Mouse (Mus musculus): ENCODE results near the gene Fdx1l. TPM values are rescaled to one million over a fixed set of nuclear protein-coding genes. Genes with fewer than 3 reads are reported as not detected.
A peak's percentile ranks its signal among the peaks of the same experiment; 100 is the strongest.

Gene Fdx1l
- polyA plus RNA-seq, 1 experiment from 2014 or later = 39.4 TPM

GRCm38 (mm10) chr9:21033136-21033535, 40.3 kb downstream of the Fdx1l start:
- under 1% methylated on average over 34 of the region's 34 CpGs for WGBS
- TF ChIP-seq CTCF (IDR thresholded peaks at IDR 0.05; ENCODE audit: low read depth) = no peak
- TF ChIP-seq EP300 (optimal IDR thresholded peaks at IDR 0.05) = no peak
- Histone ChIP-seq H3K4me1 (replicated peaks; ENCODE audit: control insufficient read depth, insufficient read depth) (0 out of 2 replicates have a peak, but pooled peaks cover 3% of the 10 kb centered on the region), H3K27me3 (ENCODE audit: control insufficient read depth, insufficient read depth, low read length) (peaks cover 32% of the 10 kb centered on the region), H3K4me2 (replicated peaks; ENCODE audit: low read depth) (peak overlapping the region; percentile 95), H3K9ac (ENCODE audit: low read length) (peak overlapping the region; percentile 55), H3K36me3 (ENCODE audit: control insufficient read depth, insufficient read depth, low read length) (no peaks in the 10 kb centered on the region), H3K9me3 (ENCODE audit: control insufficient read depth, low read length) (no peaks in the 10 kb centered on the region), H3K4me3 (ENCODE audit: low read depth, low read length) (peak overlapping the region; percentile 52), H3K27ac (replicated peaks) (no peak overlapping the region)
- ATAC-seq (ENCODE audit: low FRiP score, low TSS enrichment) (peak; percentile 77), DNase-seq (ENCODE audit: low spot score) (peak; percentile 93)

GRCm38 (mm10) chr9:21032491-21032890, 40.9 kb downstream of the Fdx1l start:
- H3K9ac ChIP-seq (ENCODE audit: low read length) = no peak overlapping the region
- no peaks in the 10 kb centered on the region for H3K9me3 ChIP-seq (ENCODE audit: control insufficient read depth, low read length)
- DNase-seq (ENCODE audit: low spot score) (no peak), ATAC-seq (ENCODE audit: low FRiP score, low TSS enrichment) (no peak)
- no peak overlapping the region for H3K27ac ChIP-seq (replicated peaks)
- H3K4me1 ChIP-seq (replicated peaks; ENCODE audit: control insufficient read depth, insufficient read depth) = 0 out of 2 replicates have a peak, but pooled peaks cover 3% of the 10 kb centered on the region
- peaks cover 28% of the 10 kb centered on the region for H3K27me3 ChIP-seq (ENCODE audit: control insufficient read depth, insufficient read depth, low read length)
- 5% methylated on average over 7 of the region's 7 CpGs for WGBS
- TF ChIP-seq EP300 (optimal IDR thresholded peaks at IDR 0.05) (no peak), CTCF (IDR thresholded peaks at IDR 0.05; ENCODE audit: low read depth) (no peak)
- no peaks in the 10 kb centered on the region for H3K36me3 ChIP-seq (ENCODE audit: control insufficient read depth, insufficient read depth, low read length)
- H3K4me3 ChIP-seq (ENCODE audit: low read depth, low read length) = peak overlapping the region; percentile 52
- H3K4me2 ChIP-seq (replicated peaks; ENCODE audit: low read depth) = peak overlapping the region; percentile 95

DNA sequence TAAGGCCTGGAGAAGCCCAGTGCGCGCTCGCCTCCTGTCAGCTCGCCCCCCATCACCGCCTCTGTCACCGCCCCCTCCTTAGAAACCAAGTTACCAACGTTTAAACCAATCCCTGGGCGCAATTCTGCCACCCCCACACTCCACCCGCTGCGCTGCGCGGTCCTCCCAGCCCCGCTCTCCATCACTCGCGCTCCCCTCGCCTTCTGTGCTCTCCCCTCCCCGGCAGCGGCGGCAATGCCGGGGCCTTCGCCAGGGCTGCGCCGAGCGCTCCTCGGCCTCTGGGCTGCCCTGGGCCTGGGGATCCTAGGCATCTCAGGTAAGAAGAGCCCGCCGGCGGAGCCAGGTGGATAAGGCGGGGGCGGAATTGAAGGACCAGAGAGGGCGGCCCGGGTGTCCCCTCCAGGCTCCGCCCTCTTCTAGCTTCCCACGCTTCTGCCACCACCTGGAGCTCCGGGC, 41.5 kb downstream of the Fdx1l start, which contains the start of gene Icam5:
Gene Icam5, plus strand, starts transcription at position 178 of the 456 bp plus-strand sequence.
- peak; percentile 32 for DNase-seq (ENCODE audit: low spot score)
- Histone ChIP-seq H3K27me3 (ENCODE audit: control insufficient read depth, insufficient read depth, low read length) (peaks cover 25% of the 10 kb centered on the region), H3K4me2 (replicated peaks; ENCODE audit: low read depth) (peak within 1 kb of the TSS; percentile 95), H3K36me3 (ENCODE audit: control insufficient read depth, insufficient read depth, low read length) (no peaks in the 10 kb centered on the region), H3K4me1 (replicated peaks; ENCODE audit: control insufficient read depth, insufficient read depth) (0 out of 2 replicates have a peak, but pooled peaks cover 3% of the 10 kb centered on the region), H3K4me3 (ENCODE audit: low read depth, low read length) (peak within 1 kb of the TSS; percentile 52), H3K9ac (ENCODE audit: low read length) (peak within 1 kb of the TSS; percentile 55), H3K9me3 (ENCODE audit: control insufficient read depth, low read length) (no peaks in the 10 kb centered on the region), H3K27ac (replicated peaks) (peak within 1 kb of the TSS; percentile 53; the same call in 1 of the 2 replicates)
- no peak for ATAC-seq (ENCODE audit: low FRiP score, low TSS enrichment)
- TF ChIP-seq EP300 (optimal IDR thresholded peaks at IDR 0.05) (no peak), CTCF (IDR thresholded peaks at IDR 0.05; ENCODE audit: low read depth) (no peak)
- WGBS = under 1% methylated on average over 31 of the region's 35 CpGs

DNA sequence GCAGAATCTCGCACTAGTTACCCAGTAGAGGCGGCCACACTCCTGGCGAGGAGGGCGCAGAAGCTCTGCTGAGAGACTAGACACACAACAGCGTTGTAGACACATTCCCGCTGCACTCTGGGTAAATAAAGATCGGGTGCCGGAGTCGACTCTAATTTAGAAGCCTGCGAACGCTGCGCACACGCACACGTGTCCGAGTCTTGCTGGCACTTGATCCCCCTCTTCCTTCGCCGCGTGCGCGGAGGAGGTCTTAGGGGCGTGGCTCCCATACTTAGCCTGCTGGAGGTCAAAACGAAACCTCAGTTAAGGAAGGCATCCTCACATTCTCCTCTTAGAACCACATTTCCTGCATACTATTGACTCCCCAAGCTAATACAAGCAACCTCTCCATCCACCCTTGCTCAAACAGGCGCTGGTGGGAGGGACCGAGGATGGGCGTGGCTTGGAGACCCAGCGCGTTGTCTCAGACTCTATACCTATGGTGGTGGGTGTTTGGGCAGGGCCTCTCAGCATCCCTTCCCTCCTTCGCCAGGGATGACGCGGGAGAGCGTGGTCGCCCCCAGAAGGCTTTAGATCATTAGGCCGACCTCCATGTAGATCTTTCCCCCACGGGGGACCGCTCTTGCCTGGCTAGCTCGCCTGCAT, 42.0 kb downstream of the Fdx1l start:
- Histone ChIP-seq H3K4me1 (replicated peaks; ENCODE audit: control insufficient read depth, insufficient read depth) (0 out of 2 replicates have a peak, but pooled peaks cover 3% of the 10 kb centered on the region), H3K36me3 (ENCODE audit: control insufficient read depth, insufficient read depth, low read length) (no peaks in the 10 kb centered on the region), H3K9me3 (ENCODE audit: control insufficient read depth, low read length) (no peaks in the 10 kb centered on the region), H3K27ac (replicated peaks) (peak overlapping the region; percentile 53; the same call in 1 of the 2 replicates), H3K9ac (ENCODE audit: low read length) (peak overlapping the region; percentile 9), H3K27me3 (ENCODE audit: control insufficient read depth, insufficient read depth, low read length) (peaks cover 19% of the 10 kb centered on the region), H3K4me3 (ENCODE audit: low read depth, low read length) (peak overlapping the region; percentile 52), H3K4me2 (replicated peaks; ENCODE audit: low read depth) (peak overlapping the region; percentile 86)
- ATAC-seq (ENCODE audit: low FRiP score, low TSS enrichment) = peak; percentile 10; the same call in 1 of the 2 replicates
- WGBS = under 1% methylated on average over 35 of the region's 36 CpGs
- no peak for TF ChIP-seq EP300 (optimal IDR thresholded peaks at IDR 0.05)
- no peak for TF ChIP-seq CTCF (IDR thresholded peaks at IDR 0.05; ENCODE audit: low read depth)
- peak; percentile 46 for DNase-seq (ENCODE audit: low spot score)

GRCm38 (mm10) chr9:21030781-21031250, 42.6 kb downstream of the Fdx1l start:
- Histone ChIP-seq H3K4me3 (ENCODE audit: low read depth, low read length) (peak overlapping the region; percentile 52), H3K27me3 (ENCODE audit: control insufficient read depth, insufficient read depth, low read length) (peaks cover 17% of the 10 kb centered on the region; the same call in 1 of the 2 replicates), H3K27ac (replicated peaks) (peak overlapping the region; percentile 53; the same call in 1 of the 2 replicates), H3K4me1 (replicated peaks; ENCODE audit: control insufficient read depth, insufficient read depth) (0 out of 2 replicates have a peak, but pooled peaks cover 3% of the 10 kb centered on the region), H3K9me3 (ENCODE audit: control insufficient read depth, low read length) (no peaks in the 10 kb centered on the region), H3K4me2 (replicated peaks; ENCODE audit: low read depth) (peak overlapping the region; percentile 86), H3K36me3 (ENCODE audit: control insufficient read depth, insufficient read depth, low read length) (no peaks in the 10 kb centered on the region), H3K9ac (ENCODE audit: low read length) (no peak overlapping the region; the same call in 1 of the 2 replicates)
- 0% methylated on average over 13 of the region's 13 CpGs for WGBS
- DNase-seq (ENCODE audit: low spot score) = peak; percentile 87
- peak; percentile 78 for TF ChIP-seq CTCF (IDR thresholded peaks at IDR 0.05; ENCODE audit: low read depth)
- no peak for TF ChIP-seq EP300 (optimal IDR thresholded peaks at IDR 0.05)
- peak; percentile 78 for ATAC-seq (ENCODE audit: low FRiP score, low TSS enrichment)
